Mouse (Mus musculus) heart, adult 2 months (tissue): Measurements from ENCODE around the gene Slc35e1. TPM values are rescaled to one million over a fixed set of nuclear protein-coding genes. Genes with fewer than 3 reads are reported as not detected.
A peak's percentile ranks its signal among the peaks of the same experiment; 100 is the strongest.

ENCODE experiments used
- DNase-seq, 2 experiments: peaks; one replicate each; pipeline ENCODE4 v3.0.0; 2021
- H3K27ac ChIP-seq: fragments of 200-600 bp; 2 replicates; pipeline ENCODE4 v1.8.1; 2022
- H3K27me3 ChIP-seq: fragments of 200-500 bp; 2 replicates; pipeline ENCODE4 v1.6.1; 2012; ENCODE audit warnings: mild to moderate bottlenecking, low read length, inconsistent platforms, mixed read lengths; ENCODE audit not compliant: control insufficient read depth, insufficient read depth
- H3K36me3 ChIP-seq: fragments of 200-500 bp; 2 replicates; pipeline ENCODE4 v1.6.1; 2012; ENCODE audit warnings: low read length, inconsistent platforms; ENCODE audit not compliant: control insufficient read depth, insufficient read depth
- H3K4me1 ChIP-seq: fragments of 200-500 bp; 2 replicates; pipeline ENCODE4 v1.6.1; 2011; ENCODE audit warnings: low read length; ENCODE audit not compliant: control insufficient read depth, insufficient read depth
- H3K4me3 ChIP-seq: fragments of 200-600 bp; 2 replicates; pipeline ENCODE4 v1.8.1; 2022
- H3K79me2 ChIP-seq: fragments of 200-500 bp; replicated peaks from 2 replicates; pipeline ENCODE4 v1.6.1; 2012; ENCODE audit warnings: mild to moderate bottlenecking, inconsistent platforms, low read length, moderate library complexity, mixed read lengths; ENCODE audit not compliant: control insufficient read depth, insufficient read depth
- H3K9ac ChIP-seq: fragments of 200-500 bp; 2 replicates; pipeline ENCODE4 v1.6.1; 2012; ENCODE audit warnings: low read depth, mild to moderate bottlenecking, control low read depth, inconsistent platforms, low read length, mixed read lengths
- CTCF ChIP-seq: fragments of 200-600 bp; IDR thresholded peaks from 2 replicates; pipeline ENCODE4 v1.8.1; 2022; ENCODE audit warnings: antibody characterized with exemption, mild to moderate bottlenecking, moderate library complexity
- EP300 ChIP-seq: fragments of 200-500 bp; IDR thresholded peaks from 2 replicates; pipeline ENCODE4 v1.6.1; 2011; ENCODE audit warnings: low read depth, low read length, control low read depth; ENCODE audit not compliant: insufficient read depth
- POLR2A ChIP-seq: fragments of 200-500 bp; IDR thresholded peaks from 2 replicates; pipeline ENCODE4 v1.6.1; 2011; ENCODE audit warnings: mild to moderate bottlenecking, low read depth, low read length, control low read depth; ENCODE audit not compliant: insufficient read depth
- WGBS: fragments of 180-500 bp; shearing (Covaris S2); methylation state at CpG from one replicate; pipeline ENCODE4 v1.1.7; 2018; 5-methylcytosine and 5-hydroxymethylcytosine counted together
- intact Hi-C: fragments of 180-260 bp; cut with DNase I; formaldehyde crosslinking; loops from one replicate; pipeline ENCODE4 v1.15.1; 2025
- microRNA-seq, 2 experiments: library from miRNA; unstranded; fragments of <30 nt; microRNA quantifications; one replicate each; pipeline ENCODE4 v1.2.0; 2021
- polyA plus RNA-seq: library from polyadenylated mRNA; depleted of rRNA; stranded (reverse); fragments of >200 nt; gene quantifications from 2 replicates; pipeline ENCODE4 v1.2.3, GENCODE M21; 2012; rRNA removed
- total RNA-seq, 2 experiments: library from RNA; stranded (reverse); gene quantifications; 2 replicates each; pipeline ENCODE4 v1.2.3; 2021

The Slc35e1 gene
- total and polyA plus RNA-seq, 3 experiments: 68.0 to 85.7 (median 83.2) TPM

DNA sequence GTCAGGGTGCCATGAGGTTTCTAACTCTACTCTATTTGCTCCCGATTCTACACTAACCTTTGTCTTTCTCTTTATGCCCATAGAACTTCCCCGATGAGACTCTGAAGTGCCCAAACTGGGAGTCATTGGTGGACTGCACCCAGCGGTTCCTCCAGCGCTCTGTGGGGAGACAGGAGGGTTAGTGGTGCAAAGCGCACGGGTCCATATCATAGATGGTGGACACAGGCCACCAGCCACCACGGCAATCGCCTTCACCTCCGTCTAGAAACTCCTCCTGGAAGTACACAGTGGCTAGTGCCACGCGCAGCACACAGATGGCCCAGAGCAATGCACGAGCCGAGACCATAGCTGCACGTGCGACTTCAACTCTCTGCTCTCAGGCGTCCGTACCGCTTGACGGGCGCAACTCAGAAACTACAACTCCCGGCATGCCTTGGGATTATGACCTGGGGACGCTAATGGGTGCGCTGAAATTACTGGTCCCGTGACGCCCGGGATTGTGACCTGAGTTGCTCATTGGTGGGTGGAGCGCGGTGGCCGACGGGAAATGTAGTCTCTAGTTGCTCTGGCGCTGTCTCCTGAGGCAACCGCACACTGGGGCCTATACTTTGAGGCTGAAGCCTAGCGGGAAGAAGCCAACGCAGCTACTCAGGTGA, 48.9 kb downstream of the Slc35e1 start, which contains the start of the genes Calr3 and 1700030K09Rik:
Calr3 (minus strand) TSS at position 533 of the 656 bp plus-strand sequence.
1700030K09Rik (plus strand) TSS at position 543 of the 656 bp plus-strand sequence.
- Histone ChIP-seq H3K4me3 (peak within 1 kb of the TSS; percentile 58), H3K27ac (peak within 1 kb of the TSS; percentile 75), H3K4me1 (no peaks in the 10 kb centered on the region), H3K27me3 (no peaks in the 10 kb centered on the region), H3K36me3 (no peaks in the 10 kb centered on the region), H3K79me2 (no peaks in the 10 kb centered on the region), H3K9ac (peak within 1 kb of the TSS; percentile 73)
- intact Hi-C loops: loop anchor here (5.0 to 10.0 kb wide), 2 partner anchors 44 to 281 kb away; partner anchors contain the start of gene Sin3b
- DNase-seq: peak; percentile 96 to 98
- TF ChIP-seq EP300 (0 out of 2 replicates have a peak, but pooled peaks have one; percentile 48), POLR2A (peak; percentile 68; the same call in 1 of the 2 replicates), CTCF (no peak)
- 5% methylated on average over 34 of the region's 34 CpGs for WGBS

DNA sequence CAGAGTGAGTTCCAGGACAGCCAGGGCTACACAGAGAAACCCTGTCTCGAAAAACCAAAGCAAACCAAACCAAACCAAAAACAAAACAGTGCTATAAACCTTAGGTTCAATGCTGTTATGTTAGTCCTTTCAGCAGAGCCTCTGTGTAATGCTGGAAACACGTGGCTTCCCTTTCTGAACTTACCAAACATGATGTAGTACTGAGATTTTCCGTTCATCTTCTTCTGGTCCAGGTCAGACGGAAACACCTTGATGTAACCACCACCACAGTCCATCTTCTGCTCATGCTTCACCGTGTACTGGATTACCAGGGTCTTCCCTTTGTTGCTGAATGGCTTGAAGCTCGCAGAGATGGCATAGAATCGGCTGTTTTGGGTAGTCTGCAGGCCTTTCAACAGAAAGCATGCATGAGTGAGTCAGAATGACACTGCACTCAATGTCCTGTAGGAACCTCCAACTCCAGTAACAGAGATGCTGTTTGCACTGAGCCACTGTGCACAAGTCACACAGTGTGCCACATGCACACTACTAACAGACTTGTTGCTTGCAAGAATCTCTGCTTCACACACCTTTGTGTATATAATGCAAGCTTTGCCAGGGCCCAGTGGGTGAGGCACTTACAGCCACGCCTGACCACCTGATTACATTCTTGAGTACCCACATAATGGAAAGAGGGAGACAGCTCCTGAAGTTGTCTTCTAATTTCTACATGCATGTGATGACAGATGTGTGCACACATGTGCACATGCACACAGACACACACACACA, 54.0 kb downstream of the Slc35e1 start:
- no peak for TF ChIP-seq CTCF
- no peak for TF ChIP-seq EP300
- TF ChIP-seq POLR2A: no peak
- H3K4me1 ChIP-seq: peaks cover 2% of the 10 kb centered on the region; the same call in 1 of the 2 replicates
- DNase-seq: no peak
- no peak overlapping the region for H3K27ac ChIP-seq
- H3K4me3 ChIP-seq: no peak overlapping the region
- H3K79me2 ChIP-seq: no peaks in the 10 kb centered on the region
- no peaks in the 10 kb centered on the region for H3K27me3 ChIP-seq
- intact Hi-C loops: no loop called here
- no peak overlapping the region for H3K9ac ChIP-seq
- WGBS: 74% methylated on average over 8 of the region's 8 CpGs
- no peaks in the 10 kb centered on the region for H3K36me3 ChIP-seq

DNA sequence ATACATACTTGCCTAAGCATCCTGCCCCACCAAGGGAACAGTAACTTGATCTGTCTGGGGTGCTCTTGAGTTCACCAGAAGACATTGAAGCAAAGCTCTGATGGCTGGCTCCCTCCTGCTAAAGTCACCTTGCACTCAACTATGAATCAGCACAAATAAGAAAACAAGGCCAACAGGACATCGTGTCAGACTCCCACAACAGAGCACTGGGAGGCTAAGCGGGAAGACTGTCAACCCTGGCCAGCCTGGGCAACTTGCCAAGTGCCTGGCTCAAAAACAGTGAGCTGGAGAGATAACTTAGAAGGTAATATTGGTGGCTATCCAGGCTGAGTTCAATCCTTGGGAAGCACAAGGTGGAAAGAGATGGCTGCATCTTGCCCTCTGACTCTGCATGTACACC, 57.5 kb downstream of the Slc35e1 start:
- intact Hi-C loops: no loop called here
- no peaks in the 10 kb centered on the region for H3K27me3 ChIP-seq
- H3K79me2 ChIP-seq: no peaks in the 10 kb centered on the region
- no peak overlapping the region for H3K4me3 ChIP-seq
- H3K9ac ChIP-seq: no peak overlapping the region
- no peaks in the 10 kb centered on the region for H3K36me3 ChIP-seq
- peak overlapping the region; percentile 72 for H3K27ac ChIP-seq
- TF ChIP-seq CTCF (no peak), EP300 (peak; percentile 87)
- peaks cover 2% of the 10 kb centered on the region; the same call in 1 of the 2 replicates for H3K4me1 ChIP-seq
- WGBS: 0% methylated on average over 2 of the region's 2 CpGs
- DNase-seq: peak; percentile 75 to 82

Small RNAs within 50 kb of the gene (microRNA-seq; reads per million reads assigned to microRNA genes)
- gene Gm28019: 0 reads per million in 2 experiments
- gene Mir7068: 1.5 to 2.2 reads per million in 2 experiments

Other genes starting within 250 kb of the Slc35e1 start
- 1 to 10 TPM; 6.7 to 8.5 TPM for gene Gm10282, start 187.4 kb downstream of the Slc35e1 start, total RNA-seq
- gene Gm10282, start 187.4 kb downstream of the Slc35e1 start, polyA plus RNA-seq: 1.1 and 2.9 TPM in 2 replicates
- gene Klf2, start 173.6 kb downstream of the Slc35e1 start, total RNA-seq: 10 to 100 TPM; 76.0 to 92.7 TPM
- gene Klf2, start 173.6 kb downstream of the Slc35e1 start, polyA plus RNA-seq: 21.1 and 42.6 TPM in 2 replicates
- 10 to 100 TPM; 36.2 to 39.6 TPM for gene Eps15l1, start 71.2 kb downstream of the Slc35e1 start, total RNA-seq
- 34.0 and 46.4 TPM in 2 replicates for gene Eps15l1, start 71.2 kb downstream of the Slc35e1 start, polyA plus RNA-seq
- gene Calr3, start 48.7 kb downstream of the Slc35e1 start, total RNA-seq: 10 to 100 TPM; 20.3 to 25.1 TPM
- gene Calr3, start 48.7 kb downstream of the Slc35e1 start, polyA plus RNA-seq: 5.7 and 19.9 TPM in 2 replicates
- 1 to 10 TPM; 4.0 to 4.7 TPM for gene 1700030K09Rik, start 48.7 kb downstream of the Slc35e1 start, total RNA-seq
- gene 1700030K09Rik, start 48.7 kb downstream of the Slc35e1 start, polyA plus RNA-seq: 5.0 and 5.7 TPM in 2 replicates
- gene Cherp, start 17.4 kb downstream of the Slc35e1 start, total RNA-seq: 10 to 100 TPM; 38.7 to 40.0 TPM
- gene Cherp, start 17.4 kb downstream of the Slc35e1 start, polyA plus RNA-seq: 22.3 and 25.4 TPM in 2 replicates
- gene Med26, start 55.7 kb upstream of the Slc35e1 start, total RNA-seq: 1 to 10 TPM; 9.3 to 9.5 TPM
- gene Med26, start 55.7 kb upstream of the Slc35e1 start, polyA plus RNA-seq: 6.9 and 7.0 TPM in 2 replicates
- gene Smim7, start 78.5 kb upstream of the Slc35e1 start, total RNA-seq: 100 to 1,000 TPM; 114 to 142 TPM
- gene Smim7, start 78.5 kb upstream of the Slc35e1 start, polyA plus RNA-seq: 53.7 and 80.1 TPM in 2 replicates
- gene Tmem38a, start 79.4 kb upstream of the Slc35e1 start, total RNA-seq: 100 to 1,000 TPM; 409 to 486 TPM
- 611 and 917 TPM in 2 replicates for gene Tmem38a, start 79.4 kb upstream of the Slc35e1 start, polyA plus RNA-seq
- gene Nwd1, start 154.1 kb upstream of the Slc35e1 start, total RNA-seq: under 1 TPM; 0.25 to 0.29 TPM
- 0.18 and 0.27 TPM in 2 replicates for gene Nwd1, start 154.1 kb upstream of the Slc35e1 start, polyA plus RNA-seq
- 10 to 100 TPM; 75.2 to 79.4 TPM for gene Sin3b, start 230.7 kb upstream of the Slc35e1 start, total RNA-seq
- gene Sin3b, start 230.7 kb upstream of the Slc35e1 start, polyA plus RNA-seq: 91.6 and 97.5 TPM in 2 replicates